Mouse (Mus musculus): ENCODE measurements at regions not wholly inside any gene's neighbourhood (a gene's known extent, or its start where the extent isn't known, plus 50 kb on each side); places are given as distances from the start of the nearest gene placed in this dataset.

DNA sequence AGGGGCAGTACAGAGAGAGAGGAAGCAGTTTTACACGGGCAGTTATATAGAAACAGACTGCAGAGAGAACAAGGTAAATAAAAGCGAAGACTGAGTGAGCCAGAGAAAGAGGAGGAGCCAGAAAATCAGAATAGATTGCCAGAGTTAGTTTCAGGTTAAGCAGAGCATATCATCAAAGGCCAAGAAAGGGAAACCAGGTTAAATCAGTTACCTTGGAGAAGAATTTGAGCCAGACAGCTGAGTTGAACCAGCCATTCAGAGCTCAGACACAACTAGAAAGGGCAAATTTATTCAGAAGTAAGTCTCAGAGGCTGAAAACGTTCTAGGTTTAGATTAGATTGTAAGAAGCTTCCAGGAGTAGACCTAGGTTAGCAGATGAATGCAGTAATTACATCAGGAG lies 858.6 kb downstream of the Adgrl3 start:
- no peak overlapping the region for H3K4me2 ChIP-seq (replicated peaks)
- H3K4me1 ChIP-seq: no peaks in the 10 kb centered on the region
- WGBS: 73% methylated on average over 3 of the region's 3 CpGs
- H3K36me3 ChIP-seq: no peaks in the 10 kb centered on the region
- H3K27me3 ChIP-seq: no peaks in the 10 kb centered on the region
- no peaks in the 10 kb centered on the region for H3K9me3 ChIP-seq
- no peak for ATAC-seq (ENCODE audit: low FRiP score, low read depth)
- no peak overlapping the region for H3K4me3 ChIP-seq
- no peak overlapping the region for H3K9ac ChIP-seq
- H3K27ac ChIP-seq: no peak overlapping the region

DNA sequence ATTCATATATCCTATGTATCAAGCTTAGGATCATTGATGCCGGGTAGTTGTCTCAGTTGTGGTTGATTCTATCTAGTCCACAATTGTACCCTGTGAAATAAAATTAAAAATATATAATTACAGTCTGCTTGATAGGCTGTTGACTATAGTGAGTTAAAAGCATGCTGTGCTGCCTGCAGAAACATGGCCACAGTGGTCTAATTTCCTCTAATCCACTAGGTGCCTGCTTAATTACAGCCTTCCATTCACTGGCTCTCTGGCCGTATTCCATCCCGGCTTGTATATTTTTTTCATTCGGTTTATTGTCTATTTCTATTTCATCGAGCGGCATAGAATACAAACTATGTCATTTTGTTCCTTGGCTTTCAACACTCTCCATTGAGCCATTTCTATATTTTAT lies 873.4 kb downstream of the Adgrl3 start:
- Histone ChIP-seq H3K4me2 (replicated peaks) (no peak overlapping the region), H3K27me3 (no peaks in the 10 kb centered on the region), H3K9me3 (no peaks in the 10 kb centered on the region), H3K4me1 (peaks cover 5% of the 10 kb centered on the region; the same call in 1 of the 2 replicates), H3K4me3 (no peak overlapping the region), H3K27ac (no peak overlapping the region), H3K36me3 (no peaks in the 10 kb centered on the region), H3K9ac (no peak overlapping the region)
- no peak for ATAC-seq (ENCODE audit: low FRiP score, low read depth)
- WGBS: 62% methylated on average over 6 of the region's 6 CpGs

DNA sequence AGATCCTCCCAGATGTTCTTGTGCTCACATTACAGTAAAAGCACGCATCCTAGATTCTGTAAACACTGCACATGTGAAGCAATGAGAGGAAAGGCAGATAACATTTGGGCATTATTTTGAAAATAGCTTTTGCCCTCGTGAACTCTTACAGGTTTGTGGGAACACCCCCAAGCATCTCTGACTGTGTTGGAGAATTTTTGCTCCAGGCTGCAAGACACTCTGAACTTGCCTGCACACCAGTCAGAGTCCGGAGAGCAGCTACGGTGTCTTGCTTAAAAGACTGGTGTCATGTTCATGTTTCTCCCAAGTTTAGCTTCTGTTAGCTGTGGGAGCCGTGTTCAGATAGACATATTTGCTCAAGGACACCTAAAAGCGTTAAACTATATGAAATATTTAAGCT lies 889.4 kb downstream of the Adgrl3 start:
- Histone ChIP-seq H3K27me3 (no peaks in the 10 kb centered on the region), H3K4me2 (replicated peaks) (no peak overlapping the region), H3K36me3 (no peaks in the 10 kb centered on the region), H3K9me3 (no peaks in the 10 kb centered on the region), H3K4me1 (no peaks in the 10 kb centered on the region), H3K4me3 (no peak overlapping the region), H3K27ac (no peak overlapping the region), H3K9ac (no peak overlapping the region)
- WGBS: 66% methylated on average over 6 of the region's 6 CpGs
- no peak for ATAC-seq (ENCODE audit: low FRiP score, low read depth)

DNA sequence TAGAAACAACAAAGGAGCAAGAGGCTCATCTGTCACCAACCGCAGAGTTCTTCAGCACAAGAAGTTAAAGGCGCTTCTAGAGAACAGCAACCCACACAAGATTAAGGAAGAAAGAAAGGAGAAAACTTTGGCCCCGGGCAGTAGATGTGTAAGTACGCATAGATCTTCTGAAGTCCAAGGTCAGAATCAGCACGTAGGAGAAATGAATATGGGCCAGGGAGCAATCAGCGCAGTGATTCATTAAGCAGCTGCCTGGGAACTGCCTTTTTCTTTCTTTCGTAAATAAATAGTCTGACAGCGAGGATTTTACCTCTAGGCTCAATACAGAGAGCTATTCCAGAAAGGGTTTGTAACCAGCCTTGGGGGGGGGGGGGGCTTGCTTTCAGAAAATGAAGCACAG lies 890.0 kb downstream of the Adgrl3 start:
- no peaks in the 10 kb centered on the region for H3K4me1 ChIP-seq
- no peaks in the 10 kb centered on the region for H3K9me3 ChIP-seq
- H3K27ac ChIP-seq: no peak overlapping the region
- no peak overlapping the region for H3K4me3 ChIP-seq
- H3K27me3 ChIP-seq: no peaks in the 10 kb centered on the region
- H3K4me2 ChIP-seq (replicated peaks): no peak overlapping the region
- WGBS: 63% methylated on average over 8 of the region's 8 CpGs
- ATAC-seq (ENCODE audit: low FRiP score, low read depth): no peak
- H3K36me3 ChIP-seq: no peaks in the 10 kb centered on the region
- no peak overlapping the region for H3K9ac ChIP-seq

DNA sequence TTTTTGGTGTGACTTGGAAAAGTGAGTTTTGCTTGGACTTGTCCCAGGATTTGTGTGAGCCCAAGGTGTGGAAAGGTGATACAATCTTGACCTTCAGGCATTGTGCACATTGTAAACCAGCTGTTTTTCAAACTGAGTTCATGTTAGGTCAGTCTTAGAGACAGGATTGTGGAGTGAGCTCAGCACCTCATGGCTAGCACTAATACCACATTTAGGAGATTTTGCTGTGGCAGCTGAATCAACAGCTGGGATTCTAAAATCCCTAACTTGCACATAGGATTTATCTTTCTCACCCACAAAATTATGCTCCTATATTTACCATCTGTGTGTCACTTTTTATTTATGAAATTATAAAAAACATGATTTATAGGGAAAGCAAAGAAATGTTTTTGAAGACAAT lies 896.7 kb downstream of the Adgrl3 start:
- no peak for ATAC-seq (ENCODE audit: low FRiP score, low read depth)
- no peak overlapping the region for H3K9ac ChIP-seq
- H3K4me1 ChIP-seq: peaks cover 6% of the 10 kb centered on the region; the same call in 1 of the 2 replicates
- H3K36me3 ChIP-seq: no peaks in the 10 kb centered on the region
- no peak overlapping the region for H3K27ac ChIP-seq
- H3K27me3 ChIP-seq: no peaks in the 10 kb centered on the region
- H3K9me3 ChIP-seq: no peaks in the 10 kb centered on the region
- no peak overlapping the region for H3K4me3 ChIP-seq
- H3K4me2 ChIP-seq (replicated peaks): no peak overlapping the region

DNA sequence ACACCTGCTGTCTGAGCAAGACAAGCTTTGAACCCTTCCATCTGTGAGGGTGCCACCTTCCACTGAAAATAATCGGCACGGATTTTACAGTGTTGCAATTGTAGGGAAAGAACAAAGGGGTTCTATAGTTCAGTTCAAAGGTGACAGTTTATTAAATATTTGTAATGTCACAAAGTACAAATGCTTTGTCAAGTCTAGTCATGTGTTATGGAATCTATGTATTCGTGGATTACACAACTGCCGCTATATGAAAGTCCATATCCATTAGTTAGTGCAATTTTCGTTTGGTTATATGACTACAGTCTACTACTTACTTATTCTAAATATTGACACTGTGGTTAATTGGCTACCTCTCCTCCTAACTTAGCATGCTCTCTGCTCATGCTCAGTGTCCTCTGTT lies 920.9 kb downstream of the Adgrl3 start:
- no peak overlapping the region for H3K9ac ChIP-seq
- H3K27me3 ChIP-seq: no peaks in the 10 kb centered on the region
- H3K9me3 ChIP-seq: no peaks in the 10 kb centered on the region
- H3K4me3 ChIP-seq: no peak overlapping the region
- WGBS: 87% methylated on average over 5 of the region's 5 CpGs
- no peak overlapping the region for H3K27ac ChIP-seq
- no peak overlapping the region for H3K4me2 ChIP-seq (replicated peaks)
- no peaks in the 10 kb centered on the region for H3K36me3 ChIP-seq
- ATAC-seq (ENCODE audit: low FRiP score, low read depth): no peak
- H3K4me1 ChIP-seq: no peaks in the 10 kb centered on the region

DNA sequence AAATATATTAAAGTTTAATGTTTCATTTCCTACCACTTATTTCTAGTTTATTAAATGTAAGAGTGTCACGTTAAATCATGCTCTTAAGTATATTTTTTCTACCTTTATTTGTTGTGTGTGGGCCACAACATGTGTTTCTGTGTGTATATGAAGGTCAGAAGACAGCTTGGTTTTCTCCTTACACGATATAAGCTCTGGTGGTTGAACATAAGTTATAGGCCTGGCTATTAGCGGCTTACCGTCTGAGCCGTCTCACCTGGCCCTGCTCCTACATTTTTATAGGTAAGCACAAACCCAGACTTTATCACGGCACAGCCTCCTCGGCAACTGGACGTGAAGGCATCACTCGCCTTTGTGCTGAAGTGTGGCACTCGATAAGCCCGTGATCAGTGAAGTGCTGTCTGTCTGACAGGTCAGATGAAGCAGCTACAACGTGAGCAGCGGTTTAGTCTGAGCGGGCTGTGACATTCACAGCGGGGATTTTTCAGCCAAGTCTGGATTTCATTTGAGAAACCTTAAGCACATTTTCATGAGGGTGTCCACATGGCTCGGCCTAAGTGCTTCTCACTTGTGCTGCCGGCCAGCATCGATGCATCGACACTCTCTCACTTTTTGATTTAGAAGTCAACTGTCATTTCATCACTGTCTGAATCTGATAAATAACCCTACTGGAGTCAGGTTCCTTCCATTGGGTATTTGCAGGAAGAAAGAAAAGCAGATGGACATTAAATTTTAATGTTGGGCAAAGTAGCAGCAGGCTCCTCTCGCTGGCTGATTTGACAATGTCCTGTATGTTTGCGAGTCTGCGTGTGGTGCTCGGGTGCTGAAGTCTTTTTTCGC lies 950.0 kb downstream of the Adgrl3 start:
- no peaks in the 10 kb centered on the region for H3K36me3 ChIP-seq
- H3K4me1 ChIP-seq: peaks cover 11% of the 10 kb centered on the region
- ATAC-seq (ENCODE audit: low FRiP score, low read depth): peak; percentile 67; the same call in 1 of the 2 replicates
- H3K4me3 ChIP-seq: peak overlapping the region; percentile 18; the same call in 1 of the 2 replicates
- H3K9me3 ChIP-seq: no peaks in the 10 kb centered on the region
- H3K27ac ChIP-seq: peak overlapping the region; percentile 63; the same call in 1 of the 2 replicates
- H3K9ac ChIP-seq: 0 out of 2 replicates have a peak overlapping the region, but pooled peaks have one; percentile 43
- WGBS: 25% methylated on average over 24 of the region's 24 CpGs
- H3K4me2 ChIP-seq (replicated peaks): peak overlapping the region; percentile 55
- H3K27me3 ChIP-seq: no peaks in the 10 kb centered on the region

DNA sequence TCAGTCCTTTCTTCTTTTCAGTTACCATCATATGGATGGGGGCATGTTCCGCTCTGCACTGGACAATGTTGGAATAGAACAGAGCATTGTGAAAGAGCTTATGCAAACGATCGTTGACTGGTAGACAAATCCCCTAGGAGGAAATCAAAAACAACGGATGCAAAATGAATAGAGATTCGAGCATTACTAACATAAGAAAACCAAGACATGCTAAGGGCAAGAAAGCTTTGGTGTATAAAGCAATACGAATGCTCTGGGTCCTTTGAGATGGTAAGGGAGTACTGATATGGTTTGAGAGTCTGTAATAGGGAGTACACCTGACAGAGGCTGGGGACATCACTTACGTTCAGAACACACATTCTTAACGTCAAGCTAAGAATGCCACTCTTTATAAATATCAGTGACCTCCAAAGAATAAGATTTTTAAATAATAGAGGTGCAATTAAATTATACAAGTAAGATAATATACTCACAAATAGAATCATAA lies 950.6 kb downstream of the Adgrl3 start:
- Histone ChIP-seq H3K27ac (no peak overlapping the region), H3K4me2 (replicated peaks) (peak overlapping the region; percentile 55), H3K9ac (no peak overlapping the region), H3K4me3 (no peak overlapping the region), H3K27me3 (no peaks in the 10 kb centered on the region), H3K36me3 (no peaks in the 10 kb centered on the region), H3K9me3 (no peaks in the 10 kb centered on the region), H3K4me1 (peaks cover 11% of the 10 kb centered on the region)
- 74% methylated on average over 8 of the region's 8 CpGs for WGBS
- no peak for ATAC-seq (ENCODE audit: low FRiP score, low read depth)

DNA sequence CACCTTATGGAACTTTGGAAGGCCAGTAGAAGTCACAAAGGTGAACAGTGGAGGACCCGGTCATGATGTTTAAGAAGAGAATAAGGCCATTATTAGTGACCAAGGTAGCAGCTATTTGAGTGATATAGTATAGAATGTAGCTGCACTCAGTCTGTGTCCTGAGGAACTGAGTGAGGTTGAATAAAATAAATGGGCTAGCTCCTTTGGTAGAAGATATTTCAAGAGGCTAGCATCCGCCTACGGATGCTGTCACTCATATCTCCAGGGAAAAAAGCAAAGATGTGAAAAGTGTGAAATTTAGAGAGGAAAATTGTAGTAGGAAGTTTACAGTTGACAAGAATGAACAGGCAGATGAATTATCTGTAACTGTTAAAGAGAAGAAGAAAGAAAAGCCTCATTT lies 956.6 kb downstream of the Adgrl3 start:
- Histone ChIP-seq H3K9ac (no peak overlapping the region), H3K36me3 (no peaks in the 10 kb centered on the region), H3K27ac (no peak overlapping the region), H3K27me3 (no peaks in the 10 kb centered on the region), H3K4me1 (no peaks in the 10 kb centered on the region), H3K9me3 (no peaks in the 10 kb centered on the region), H3K4me3 (no peak overlapping the region), H3K4me2 (replicated peaks) (no peak overlapping the region)
- 97% methylated on average over 3 of the region's 3 CpGs for WGBS
- no peak for ATAC-seq (ENCODE audit: low FRiP score, low read depth)

DNA sequence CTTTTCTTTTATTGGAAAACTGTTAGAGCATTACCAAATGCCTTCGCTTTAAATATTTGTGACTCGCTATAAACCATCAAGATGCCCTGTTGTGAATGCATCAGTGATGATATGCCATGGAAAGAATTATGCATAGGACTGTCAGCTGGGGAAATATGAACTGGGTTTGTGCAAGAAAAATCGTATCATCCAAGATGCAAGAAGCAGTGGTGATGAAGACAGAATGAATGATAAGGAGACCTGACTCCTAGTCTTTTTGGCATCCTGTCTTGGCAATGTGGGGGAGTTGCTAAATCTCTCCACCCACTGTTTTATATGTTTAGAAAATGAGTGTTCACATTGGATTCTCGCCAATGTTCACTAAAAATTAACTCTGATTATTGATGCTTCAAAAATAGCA lies 963.4 kb downstream of the Adgrl3 start:
- Histone ChIP-seq H3K4me1 (no peaks in the 10 kb centered on the region), H3K36me3 (no peaks in the 10 kb centered on the region), H3K9me3 (no peaks in the 10 kb centered on the region), H3K4me3 (no peak overlapping the region), H3K27me3 (no peaks in the 10 kb centered on the region), H3K27ac (no peak overlapping the region), H3K9ac (no peak overlapping the region), H3K4me2 (replicated peaks) (no peak overlapping the region)
- ATAC-seq (ENCODE audit: low FRiP score, low read depth): no peak
- 78% methylated on average over 4 of the region's 4 CpGs for WGBS

DNA sequence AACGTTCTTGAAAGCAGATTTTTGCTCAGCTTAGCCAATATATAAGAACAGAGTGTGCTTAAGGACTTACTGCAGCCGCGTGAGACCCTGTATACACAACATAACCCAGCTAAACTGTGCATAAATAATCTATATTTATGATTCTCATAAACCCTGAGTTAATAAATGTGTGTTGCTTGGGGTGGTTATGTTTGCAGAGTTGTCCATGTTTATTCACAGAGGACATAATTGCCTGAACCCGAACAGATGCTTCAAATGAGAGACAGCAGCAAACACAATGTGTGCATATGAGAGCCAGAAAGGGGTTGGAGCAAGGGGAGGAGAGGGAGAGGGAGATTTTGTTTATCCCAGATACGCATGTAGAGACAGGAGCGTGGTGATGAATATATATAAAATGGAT lies 968.1 kb downstream of the Adgrl3 start:
- H3K4me2 ChIP-seq (replicated peaks): no peak overlapping the region
- no peak overlapping the region for H3K4me3 ChIP-seq
- no peaks in the 10 kb centered on the region for H3K4me1 ChIP-seq
- H3K27ac ChIP-seq: no peak overlapping the region
- 68% methylated on average over 6 of the region's 6 CpGs for WGBS
- no peaks in the 10 kb centered on the region for H3K36me3 ChIP-seq
- no peaks in the 10 kb centered on the region for H3K27me3 ChIP-seq
- no peaks in the 10 kb centered on the region for H3K9me3 ChIP-seq
- ATAC-seq (ENCODE audit: low FRiP score, low read depth): no peak
- no peak overlapping the region for H3K9ac ChIP-seq

DNA sequence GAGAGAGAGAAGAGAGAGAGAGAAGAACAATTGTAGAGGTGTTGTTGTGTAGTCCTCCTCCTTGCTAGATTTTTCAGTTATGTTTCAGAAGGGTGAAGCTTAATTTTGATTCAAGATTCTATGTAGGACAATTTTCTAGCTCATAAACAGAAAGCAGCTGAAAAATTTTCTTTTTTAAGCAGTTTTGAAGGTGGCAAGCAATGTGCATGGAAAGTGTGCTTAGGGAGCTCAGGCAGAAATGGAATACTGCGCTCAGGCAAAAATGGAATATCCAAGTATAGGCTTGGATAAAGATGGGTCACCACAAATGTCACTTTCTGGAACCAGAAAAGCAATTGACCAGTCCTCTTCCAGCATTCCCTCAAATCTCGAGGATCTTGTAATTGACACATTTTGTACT lies 988.0 kb downstream of the Adgrl3 start:
- 87% methylated on average over 2 of the region's 2 CpGs for WGBS
- no peak overlapping the region for H3K27ac ChIP-seq
- ATAC-seq (ENCODE audit: low FRiP score, low read depth): no peak
- H3K27me3 ChIP-seq: no peaks in the 10 kb centered on the region
- no peaks in the 10 kb centered on the region for H3K4me1 ChIP-seq
- H3K9ac ChIP-seq: no peak overlapping the region
- H3K4me2 ChIP-seq (replicated peaks): no peak overlapping the region
- H3K4me3 ChIP-seq: no peak overlapping the region
- no peaks in the 10 kb centered on the region for H3K9me3 ChIP-seq
- H3K36me3 ChIP-seq: no peaks in the 10 kb centered on the region

DNA sequence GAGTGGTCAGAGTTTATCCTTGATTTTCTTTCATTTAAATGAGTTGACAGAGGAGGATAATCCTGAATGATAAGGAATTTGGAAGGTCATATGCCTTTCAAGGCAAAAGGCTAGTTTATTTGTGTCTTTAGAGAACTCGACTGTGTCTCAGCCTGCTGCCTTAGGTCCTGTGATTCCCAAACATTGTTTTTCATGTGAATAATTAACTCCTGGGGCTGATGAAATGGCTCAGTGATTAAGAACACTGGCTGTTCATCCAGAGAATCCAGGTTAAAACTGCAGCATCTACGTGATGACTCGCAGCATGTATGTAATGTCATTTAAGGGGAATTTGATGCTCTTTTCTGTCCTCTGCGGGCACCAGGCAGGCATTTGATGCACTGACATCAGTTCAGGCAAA lies 1004.2 kb downstream of the Adgrl3 start:
- ATAC-seq (ENCODE audit: low FRiP score, low read depth): no peak
- no peak overlapping the region for H3K4me2 ChIP-seq (replicated peaks)
- 68% methylated on average over 4 of the region's 4 CpGs for WGBS
- no peaks in the 10 kb centered on the region for H3K27me3 ChIP-seq
- H3K4me3 ChIP-seq: no peak overlapping the region
- H3K9me3 ChIP-seq: no peaks in the 10 kb centered on the region
- H3K9ac ChIP-seq: no peak overlapping the region
- H3K4me1 ChIP-seq: no peaks in the 10 kb centered on the region
- no peaks in the 10 kb centered on the region for H3K36me3 ChIP-seq
- H3K27ac ChIP-seq: no peak overlapping the region
